Mouse (Mus musculus): ENCODE results near the gene Fdps. TPM values are rescaled to one million over a fixed set of nuclear protein-coding genes. Genes with fewer than 3 reads are reported as not detected.

Fdps gene
- 102 TPM for polyA plus RNA-seq (2017; shearing (Covaris generic))

DNA sequence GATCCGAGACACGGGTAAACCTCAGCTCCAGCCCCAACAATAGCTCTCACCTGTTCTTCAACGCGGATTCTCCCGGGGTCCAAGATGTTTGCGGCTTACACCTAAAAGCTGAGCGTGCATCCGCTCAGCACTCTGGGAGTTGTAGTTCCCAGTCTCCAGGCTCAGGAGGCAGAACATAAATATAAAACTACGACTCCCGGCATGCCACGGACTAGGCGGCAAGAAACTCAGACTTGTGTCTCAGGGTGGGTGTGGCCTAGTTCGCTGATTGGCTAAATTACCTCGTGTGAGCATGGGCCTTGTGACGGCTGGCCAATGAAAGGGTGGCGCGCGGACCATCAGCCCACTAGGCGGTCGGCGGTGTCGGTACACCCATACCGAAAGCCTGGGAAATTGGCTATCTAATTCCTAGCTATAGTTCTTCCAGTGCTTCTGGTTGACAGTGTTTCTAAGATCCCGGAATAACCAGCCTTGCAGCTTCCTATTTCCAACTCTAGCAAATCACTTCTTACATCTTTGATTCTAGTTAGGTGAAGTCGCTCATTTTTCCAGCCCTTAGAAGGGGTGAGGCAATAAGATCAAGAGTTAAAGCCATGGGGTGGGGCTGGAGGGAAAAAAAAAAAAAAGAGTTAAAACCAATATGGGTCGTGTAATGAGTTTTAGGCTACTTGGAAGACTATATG, at the start of gene Fdps:
Gene Fdps, minus strand, starts transcription at position 148 of the 683 bp plus-strand sequence.

DNA sequence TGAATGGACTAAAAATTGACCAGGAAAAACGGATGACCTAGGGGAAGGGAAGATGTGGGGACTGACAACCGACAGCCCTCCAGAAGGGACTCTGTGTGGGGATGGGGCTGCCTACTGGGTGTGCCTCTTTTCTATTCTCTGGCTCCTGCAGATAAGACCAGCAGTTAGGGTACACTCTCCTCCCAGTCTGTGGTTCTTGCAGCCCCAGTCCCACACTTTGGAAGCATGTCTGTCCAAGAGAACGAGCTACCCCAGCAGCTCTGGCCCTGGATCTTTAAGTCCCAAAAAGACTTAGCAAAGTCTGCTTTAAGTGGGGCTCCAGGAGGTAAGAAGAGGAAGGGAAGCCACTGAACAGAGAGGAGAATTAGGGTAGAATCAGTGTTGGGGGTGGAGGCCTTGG, 34.2 kb upstream of the Fdps start, which contains the start of gene Pklr:
Gene Pklr, plus strand, starts transcription at position 185 of the 400 bp plus-strand sequence.

DNA sequence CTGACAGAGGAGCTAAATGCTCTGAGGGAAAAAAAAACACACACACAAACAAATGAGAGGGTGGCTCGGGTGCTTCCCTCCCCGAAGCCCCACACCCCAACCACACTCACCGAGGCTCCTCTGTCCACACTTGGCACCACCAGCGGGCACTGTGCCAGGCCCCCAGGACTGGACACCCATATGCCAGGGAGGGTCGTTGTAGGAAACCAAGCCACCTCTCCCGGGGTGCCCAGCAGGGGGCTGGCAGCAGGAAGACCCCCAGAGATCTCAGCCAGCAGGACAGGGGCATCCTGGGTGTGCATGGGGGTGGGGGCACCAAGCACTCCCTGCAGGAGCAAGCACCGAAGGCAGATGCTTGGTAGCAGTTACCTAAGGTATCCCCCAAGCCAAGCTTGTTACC, 948 bp downstream of the Fdps start, which contains the start of gene Gm43738:
Gene Gm43738, minus strand, starts transcription at position 289 of the 400 bp plus-strand sequence.

DNA sequence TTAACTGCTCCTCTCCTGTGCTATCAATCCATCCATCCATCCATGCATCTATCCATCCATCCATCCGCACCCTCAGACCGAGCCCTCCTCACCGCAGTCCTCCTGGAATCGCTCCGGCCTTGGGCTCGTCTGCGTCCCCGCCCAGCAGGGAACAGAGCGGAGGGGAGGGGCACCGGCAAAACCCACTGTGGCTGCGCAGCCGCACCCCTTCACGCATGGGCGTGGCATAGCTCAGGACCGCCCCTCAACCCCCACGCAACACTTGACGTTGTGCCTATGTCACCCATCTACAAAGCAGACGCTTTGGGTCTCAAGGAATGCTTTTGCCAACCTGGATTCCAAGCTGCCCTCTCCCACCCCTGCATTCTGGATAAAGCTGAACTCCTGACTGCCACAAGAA, 8.6 kb downstream of the Fdps start, which contains the start of gene Rusc1:
Gene Rusc1, minus strand, starts transcription at position 137 of the 400 bp plus-strand sequence.

Other genes starting within 250 kb of the Fdps start
- gene Msto1, start 188.0 kb downstream of the Fdps start, polyA plus RNA-seq (2017; shearing (Covaris generic)) = 33.2 TPM
- gene Ash1l, start 151.3 kb downstream of the Fdps start, polyA plus RNA-seq (2017; shearing (Covaris generic)) = 34.9 TPM
- gene Dap3, start 150.8 kb downstream of the Fdps start, polyA plus RNA-seq (2017; shearing (Covaris generic)) = 171 TPM
- 49.9 TPM for gene Rusc1, start 8.6 kb downstream of the Fdps start, polyA plus RNA-seq (2017; shearing (Covaris generic))
- gene Gm43738, start 860 bp downstream of the Fdps start, polyA plus RNA-seq (2017; shearing (Covaris generic)) = not detected
- not detected for gene Pklr, start 34.2 kb upstream of the Fdps start, polyA plus RNA-seq (2017; shearing (Covaris generic))
- gene Hcn3, start 58.2 kb upstream of the Fdps start, polyA plus RNA-seq (2017; shearing (Covaris generic)) = 0.73 TPM
- 36.9 TPM for gene Clk2, start 62.8 kb upstream of the Fdps start, polyA plus RNA-seq (2017; shearing (Covaris generic))
- 291 TPM for gene Scamp3, start 75.5 kb upstream of the Fdps start, polyA plus RNA-seq (2017; shearing (Covaris generic))
- 230 TPM for gene Fam189b, start 81.2 kb upstream of the Fdps start, polyA plus RNA-seq (2017; shearing (Covaris generic))
- 139 TPM for gene Gba, start 101.0 kb upstream of the Fdps start, polyA plus RNA-seq (2017; shearing (Covaris generic))
- gene Thbs3, start 113.2 kb upstream of the Fdps start, polyA plus RNA-seq (2017; shearing (Covaris generic)) = 2.8 TPM
- 120 TPM for gene Mtx1, start 125.1 kb upstream of the Fdps start, polyA plus RNA-seq (2017; shearing (Covaris generic))
- gene Muc1, start 127.1 kb upstream of the Fdps start, polyA plus RNA-seq (2017; shearing (Covaris generic)) = 2.7 TPM
- 285 TPM for gene Krtcap2, start 144.0 kb upstream of the Fdps start, polyA plus RNA-seq (2017; shearing (Covaris generic))
- 5.0 TPM for gene Trim46, start 144.3 kb upstream of the Fdps start, polyA plus RNA-seq (2017; shearing (Covaris generic))
- gene Dpm3, start 157.4 kb upstream of the Fdps start, polyA plus RNA-seq (2017; shearing (Covaris generic)) = 99.0 TPM
- gene Slc50a1, start 168.6 kb upstream of the Fdps start, polyA plus RNA-seq (2017; shearing (Covaris generic)) = 249 TPM
- gene Efna1, start 179.2 kb upstream of the Fdps start, polyA plus RNA-seq (2017; shearing (Covaris generic)) = not detected
- gene Efna3, start 221.0 kb upstream of the Fdps start, polyA plus RNA-seq (2017; shearing (Covaris generic)) = not detected
- gene Efna4, start 236.1 kb upstream of the Fdps start, polyA plus RNA-seq (2017; shearing (Covaris generic)) = 0.62 TPM
- 14.5 TPM for gene Adam15, start 248.0 kb upstream of the Fdps start, polyA plus RNA-seq (2017; shearing (Covaris generic))

Measured in activated CD4-positive, CD25-positive, alpha-beta regulatory T cell, adult 9 weeks (primary cell).